Mouse (Mus musculus): Measurements from ENCODE around the gene Hoxd3. TPM values are rescaled to one million over a fixed set of nuclear protein-coding genes. Genes with fewer than 3 reads are reported as not detected.
A peak's percentile ranks its signal among the peaks of the same experiment; 100 is the strongest.

Gene Hoxd3
- polyA plus RNA-seq, 1 experiment from 2014 or later: not detected

GRCm38 (mm10) chr2:74747661-74748141 lies 36.0 kb downstream of the Hoxd3 start:
- no peak overlapping the region for H3K9ac ChIP-seq (replicated peaks; ENCODE audit: low read length)
- ATAC-seq (ENCODE audit: low FRiP score, low TSS enrichment) (no peak), DNase-seq (peak; percentile 54)
- no peak overlapping the region for H3K4me3 ChIP-seq (replicated peaks; ENCODE audit: low read depth, low read length)
- H3K27me3 ChIP-seq (ENCODE audit: control insufficient read depth, insufficient read depth, low read length): peaks cover 98% of the 10 kb centered on the region
- H3K36me3 ChIP-seq (ENCODE audit: control insufficient read depth, insufficient read depth, low read length): no peaks in the 10 kb centered on the region
- no peak overlapping the region for H3K4me2 ChIP-seq (ENCODE audit: low read length)
- no peak overlapping the region for H3K27ac ChIP-seq (replicated peaks; ENCODE audit: low read depth, low read length)
- 3% methylated on average over 11 of the region's 11 CpGs for WGBS
- H3K4me1 ChIP-seq (ENCODE audit: control insufficient read depth, insufficient read depth, low read length): peaks cover 9% of the 10 kb centered on the region; the same call in 1 of the 2 replicates
- no peaks in the 10 kb centered on the region for H3K9me3 ChIP-seq (ENCODE audit: control insufficient read depth, low read length)

DNA sequence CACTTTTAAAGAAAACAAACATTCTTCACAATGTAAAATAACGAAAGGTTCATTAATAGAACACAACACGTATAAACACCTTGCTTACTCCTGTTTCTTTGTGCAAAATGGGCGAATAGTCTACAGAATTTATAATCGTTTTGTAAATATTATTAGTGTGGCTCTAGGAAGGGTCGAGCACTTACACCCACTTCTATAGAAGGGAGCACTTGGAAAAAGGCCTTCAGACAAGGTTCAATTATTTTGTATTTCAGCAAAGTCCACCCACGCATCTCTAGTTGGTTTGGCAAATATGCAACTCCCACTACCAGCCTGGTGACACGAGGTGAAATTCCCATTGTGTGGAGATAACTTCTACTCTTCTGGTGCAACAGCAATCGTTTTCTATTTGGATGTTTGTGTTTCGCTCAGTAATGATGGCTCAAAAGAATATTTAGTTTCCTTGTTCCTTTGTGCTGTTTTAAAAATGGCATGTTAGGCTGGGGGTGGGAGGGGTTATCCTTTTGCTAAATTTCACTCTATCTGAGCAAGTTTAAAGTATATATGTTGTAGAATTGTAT lies 36.8 kb downstream of the Hoxd3 start:
- Histone ChIP-seq H3K9me3 (ENCODE audit: control insufficient read depth, low read length) (no peaks in the 10 kb centered on the region), H3K27ac (replicated peaks; ENCODE audit: low read depth, low read length) (no peak overlapping the region), H3K4me1 (ENCODE audit: control insufficient read depth, insufficient read depth, low read length) (peaks cover 9% of the 10 kb centered on the region; the same call in 1 of the 2 replicates), H3K9ac (replicated peaks; ENCODE audit: low read length) (no peak overlapping the region), H3K4me2 (ENCODE audit: low read length) (no peak overlapping the region), H3K36me3 (ENCODE audit: control insufficient read depth, insufficient read depth, low read length) (no peaks in the 10 kb centered on the region), H3K4me3 (replicated peaks; ENCODE audit: low read depth, low read length) (no peak overlapping the region), H3K27me3 (ENCODE audit: control insufficient read depth, insufficient read depth, low read length) (peaks cover 98% of the 10 kb centered on the region)
- ATAC-seq (ENCODE audit: low FRiP score, low TSS enrichment): no peak
- 4% methylated on average over 9 of the region's 9 CpGs for WGBS
- DNase-seq: peak; percentile 45

- H3K9ac ChIP-seq (replicated peaks; ENCODE audit: low read length): no peak overlapping the region
- peaks cover 9% of the 10 kb centered on the region; the same call in 1 of the 2 replicates for H3K4me1 ChIP-seq (ENCODE audit: control insufficient read depth, insufficient read depth, low read length)
- no peaks in the 10 kb centered on the region for H3K36me3 ChIP-seq (ENCODE audit: control insufficient read depth, insufficient read depth, low read length)
- H3K27ac ChIP-seq (replicated peaks; ENCODE audit: low read depth, low read length): no peak overlapping the region
- under 1% methylated on average over 47 of the region's 47 CpGs for WGBS
- DNase-seq (peak; percentile 66), ATAC-seq (ENCODE audit: low FRiP score, low TSS enrichment) (no peak)
- H3K27me3 ChIP-seq (ENCODE audit: control insufficient read depth, insufficient read depth, low read length): peaks cover 98% of the 10 kb centered on the region
- H3K9me3 ChIP-seq (ENCODE audit: control insufficient read depth, low read length): no peaks in the 10 kb centered on the region
- peak overlapping the region; percentile 39 for H3K4me2 ChIP-seq (ENCODE audit: low read length)
- peak overlapping the region; percentile 4; the same call in 1 of the 2 replicates for H3K4me3 ChIP-seq (replicated peaks; ENCODE audit: low read depth, low read length)
These were observed 37.8 kb downstream of the Hoxd3 start for GRCm38 (mm10) chr2:74749337-74750121.

DNA sequence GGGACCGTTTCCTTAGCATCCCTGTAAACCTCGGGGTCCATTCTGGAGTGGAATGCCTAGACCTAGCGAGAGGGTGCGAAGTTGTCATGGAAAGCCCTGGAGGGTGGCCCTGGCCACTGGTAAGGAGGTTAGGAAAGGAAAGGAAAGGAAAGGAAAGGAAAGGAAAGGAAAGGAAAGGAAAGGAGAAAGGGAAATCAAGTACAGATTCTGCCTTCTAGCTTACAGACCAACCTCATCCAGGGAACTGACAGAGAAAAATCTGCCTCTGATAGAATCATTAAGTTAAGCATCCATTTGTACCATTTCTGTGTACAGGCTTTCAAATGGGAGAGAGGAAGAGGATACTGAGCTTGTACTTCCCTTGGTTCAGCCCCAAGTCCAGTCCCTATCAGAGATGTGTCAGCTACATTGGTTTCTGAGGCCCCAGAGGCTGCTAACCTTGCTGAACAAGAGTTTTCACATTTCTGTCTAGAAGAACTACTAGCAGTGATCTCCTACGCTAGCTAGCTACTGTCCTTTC lies 39.1 kb downstream of the Hoxd3 start:
- no peaks in the 10 kb centered on the region for H3K36me3 ChIP-seq (ENCODE audit: control insufficient read depth, insufficient read depth, low read length)
- H3K4me2 ChIP-seq (ENCODE audit: low read length): no peak overlapping the region
- WGBS: 8% methylated on average over 5 of the region's 5 CpGs
- ATAC-seq (ENCODE audit: low FRiP score, low TSS enrichment): no peak
- no peak for DNase-seq
- H3K4me1 ChIP-seq (ENCODE audit: control insufficient read depth, insufficient read depth, low read length): peaks cover 9% of the 10 kb centered on the region; the same call in 1 of the 2 replicates
- no peak overlapping the region for H3K9ac ChIP-seq (replicated peaks; ENCODE audit: low read length)
- H3K27ac ChIP-seq (replicated peaks; ENCODE audit: low read depth, low read length): no peak overlapping the region
- peaks cover 96% of the 10 kb centered on the region for H3K27me3 ChIP-seq (ENCODE audit: control insufficient read depth, insufficient read depth, low read length)
- H3K4me3 ChIP-seq (replicated peaks; ENCODE audit: low read depth, low read length): no peak overlapping the region
- no peaks in the 10 kb centered on the region for H3K9me3 ChIP-seq (ENCODE audit: control insufficient read depth, low read length)

DNA sequence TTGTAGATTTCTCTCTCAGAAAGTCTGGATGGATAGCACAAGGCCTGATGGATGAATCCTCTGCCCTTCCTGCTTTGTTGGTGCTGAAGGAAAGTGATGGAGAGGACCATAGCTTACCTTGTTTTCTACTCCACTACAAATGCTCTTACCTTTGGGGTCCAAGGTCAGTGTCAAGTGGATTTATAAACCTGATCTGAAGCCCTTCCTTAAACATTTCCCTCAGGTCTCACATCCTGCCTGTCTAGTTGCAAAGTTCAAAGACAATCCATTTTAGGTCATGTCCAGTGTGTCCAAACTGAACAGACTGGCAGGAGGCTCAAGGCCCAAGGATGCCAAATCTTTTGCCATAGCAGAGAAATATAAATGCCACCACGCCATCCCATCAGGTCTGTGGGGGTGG lies 40.1 kb downstream of the Hoxd3 start:
- Histone ChIP-seq H3K27ac (replicated peaks; ENCODE audit: low read depth, low read length) (no peak overlapping the region), H3K4me3 (replicated peaks; ENCODE audit: low read depth, low read length) (no peak overlapping the region), H3K36me3 (ENCODE audit: control insufficient read depth, insufficient read depth, low read length) (no peaks in the 10 kb centered on the region), H3K4me1 (ENCODE audit: control insufficient read depth, insufficient read depth, low read length) (peaks cover 9% of the 10 kb centered on the region; the same call in 1 of the 2 replicates), H3K4me2 (ENCODE audit: low read length) (no peak overlapping the region), H3K27me3 (ENCODE audit: control insufficient read depth, insufficient read depth, low read length) (peaks cover 94% of the 10 kb centered on the region), H3K9me3 (ENCODE audit: control insufficient read depth, low read length) (0 out of 2 replicates have a peak, but pooled peaks cover 3% of the 10 kb centered on the region), H3K9ac (replicated peaks; ENCODE audit: low read length) (no peak overlapping the region)
- 68% methylated on average over 1 of the region's 1 CpGs for WGBS
- ATAC-seq (ENCODE audit: low FRiP score, low TSS enrichment) (no peak), DNase-seq (no peak)

DNA sequence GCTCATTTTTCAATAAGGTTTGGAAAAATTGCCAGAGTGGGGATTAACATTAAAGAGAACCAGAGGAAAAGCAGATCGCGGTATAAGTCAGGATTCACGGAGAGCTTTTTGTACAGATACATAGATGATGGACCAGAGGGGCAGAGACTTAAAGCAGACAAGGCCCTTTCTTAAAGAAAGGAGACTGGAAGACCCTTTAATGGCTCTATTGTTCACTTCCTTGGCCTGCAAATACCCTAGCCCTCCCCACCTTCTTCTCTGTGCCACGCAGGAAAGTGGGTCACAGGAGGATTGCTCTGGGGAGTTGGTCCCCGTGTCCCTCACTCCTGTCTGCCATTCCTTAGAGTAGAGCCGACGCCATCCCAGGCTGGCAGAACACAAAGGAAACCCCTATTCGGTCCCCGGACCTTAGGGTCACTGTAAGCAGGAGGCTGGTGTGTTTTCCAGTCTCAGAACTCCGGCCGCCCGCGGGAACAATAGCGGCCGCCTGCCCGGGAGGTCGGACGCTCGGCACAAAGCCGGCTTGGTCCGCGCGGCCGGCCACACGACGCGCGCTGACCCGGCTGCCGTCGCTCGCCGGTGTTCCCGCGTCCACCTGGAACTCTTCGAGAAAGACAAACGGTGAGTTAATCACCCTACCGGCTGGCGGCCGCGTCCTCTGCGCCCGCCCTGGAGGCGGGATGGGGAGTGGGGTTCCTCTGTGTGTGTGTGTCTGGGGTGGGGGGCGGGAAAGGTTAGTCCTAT lies 40.9 kb downstream of the Hoxd3 start:
- H3K36me3 ChIP-seq (ENCODE audit: control insufficient read depth, insufficient read depth, low read length): no peaks in the 10 kb centered on the region
- 1% methylated on average over 45 of the region's 45 CpGs for WGBS
- H3K4me1 ChIP-seq (ENCODE audit: control insufficient read depth, insufficient read depth, low read length): peaks cover 9% of the 10 kb centered on the region; the same call in 1 of the 2 replicates
- DNase-seq (peak; percentile 21), ATAC-seq (ENCODE audit: low FRiP score, low TSS enrichment) (no peak)
- H3K27me3 ChIP-seq (ENCODE audit: control insufficient read depth, insufficient read depth, low read length): peaks cover 93% of the 10 kb centered on the region
- H3K4me3 ChIP-seq (replicated peaks; ENCODE audit: low read depth, low read length): 0 out of 2 replicates have a peak overlapping the region, but pooled peaks have one; percentile 7
- no peak overlapping the region for H3K27ac ChIP-seq (replicated peaks; ENCODE audit: low read depth, low read length)
- 0 out of 2 replicates have a peak overlapping the region, but pooled peaks have one; percentile 9 for H3K9ac ChIP-seq (replicated peaks; ENCODE audit: low read length)
- H3K4me2 ChIP-seq (ENCODE audit: low read length): peak overlapping the region; percentile 23
- 0 out of 2 replicates have a peak, but pooled peaks cover 3% of the 10 kb centered on the region for H3K9me3 ChIP-seq (ENCODE audit: control insufficient read depth, low read length)

GRCm38 (mm10) chr2:74753175-74753523 lies 41.4 kb downstream of the Hoxd3 start:
- peaks cover 93% of the 10 kb centered on the region for H3K27me3 ChIP-seq (ENCODE audit: control insufficient read depth, insufficient read depth, low read length)
- DNase-seq (peak; percentile 16), ATAC-seq (ENCODE audit: low FRiP score, low TSS enrichment) (no peak)
- H3K9ac ChIP-seq (replicated peaks; ENCODE audit: low read length): 0 out of 2 replicates have a peak overlapping the region, but pooled peaks have one; percentile 9
- H3K27ac ChIP-seq (replicated peaks; ENCODE audit: low read depth, low read length): no peak overlapping the region
- 0 out of 2 replicates have a peak, but pooled peaks cover 3% of the 10 kb centered on the region for H3K9me3 ChIP-seq (ENCODE audit: control insufficient read depth, low read length)
- H3K4me3 ChIP-seq (replicated peaks; ENCODE audit: low read depth, low read length): 0 out of 2 replicates have a peak overlapping the region, but pooled peaks have one; percentile 7
- H3K36me3 ChIP-seq (ENCODE audit: control insufficient read depth, insufficient read depth, low read length): no peaks in the 10 kb centered on the region
- peaks cover 9% of the 10 kb centered on the region; the same call in 1 of the 2 replicates for H3K4me1 ChIP-seq (ENCODE audit: control insufficient read depth, insufficient read depth, low read length)
- peak overlapping the region; percentile 23 for H3K4me2 ChIP-seq (ENCODE audit: low read length)
- under 1% methylated on average over 25 of the region's 25 CpGs for WGBS

GRCm38 (mm10) chr2:74753711-74754110 lies 42.0 kb downstream of the Hoxd3 start:
- no peaks in the 10 kb centered on the region for H3K36me3 ChIP-seq (ENCODE audit: control insufficient read depth, insufficient read depth, low read length)
- H3K27me3 ChIP-seq (ENCODE audit: control insufficient read depth, insufficient read depth, low read length): peaks cover 95% of the 10 kb centered on the region
- 0 out of 2 replicates have a peak, but pooled peaks cover 3% of the 10 kb centered on the region for H3K9me3 ChIP-seq (ENCODE audit: control insufficient read depth, low read length)
- peaks cover 9% of the 10 kb centered on the region; the same call in 1 of the 2 replicates for H3K4me1 ChIP-seq (ENCODE audit: control insufficient read depth, insufficient read depth, low read length)
- H3K27ac ChIP-seq (replicated peaks; ENCODE audit: low read depth, low read length): no peak overlapping the region
- no peak overlapping the region for H3K9ac ChIP-seq (replicated peaks; ENCODE audit: low read length)
- DNase-seq (no peak), ATAC-seq (ENCODE audit: low FRiP score, low TSS enrichment) (no peak)
- no peak overlapping the region for H3K4me2 ChIP-seq (ENCODE audit: low read length)
- H3K4me3 ChIP-seq (replicated peaks; ENCODE audit: low read depth, low read length): no peak overlapping the region
- 20% methylated on average over 5 of the region's 5 CpGs for WGBS

Measured in midbrain, embryonic 14.5 days (tissue).